Mouse (Mus musculus) common myeloid progenitor, adult 5-6 weeks (primary cell): ENCODE measurements around the gene Rabif. TPM values are rescaled to one million over a fixed set of nuclear protein-coding genes. Genes with fewer than 3 reads are reported as not detected.
"Not testable (repeated sequence)": the region's sequence is repeated elsewhere in the genome, so short reads cannot be mapped to it uniquely, and the experiment has no call there.

ENCODE experiments used
- ATAC-seq: replicated peaks from 2 replicates; pipeline ENCODE4 v1.8.0; 2016; ENCODE audit warnings: low read depth, mild to moderate bottlenecking, moderate TSS enrichment, inconsistent platforms; ENCODE audit not compliant: poor library complexity, severe bottlenecking
- total RNA-seq: library from RNA; stranded (forward); fragments of 200-1000, 187-1606 nt; gene quantifications from 2 replicates; pipeline ENCODE4 v1.2.3, GENCODE M21; 2017

The Rabif gene
- total RNA-seq, result 15.2 and 18.3 TPM in 2 replicates

DNA sequence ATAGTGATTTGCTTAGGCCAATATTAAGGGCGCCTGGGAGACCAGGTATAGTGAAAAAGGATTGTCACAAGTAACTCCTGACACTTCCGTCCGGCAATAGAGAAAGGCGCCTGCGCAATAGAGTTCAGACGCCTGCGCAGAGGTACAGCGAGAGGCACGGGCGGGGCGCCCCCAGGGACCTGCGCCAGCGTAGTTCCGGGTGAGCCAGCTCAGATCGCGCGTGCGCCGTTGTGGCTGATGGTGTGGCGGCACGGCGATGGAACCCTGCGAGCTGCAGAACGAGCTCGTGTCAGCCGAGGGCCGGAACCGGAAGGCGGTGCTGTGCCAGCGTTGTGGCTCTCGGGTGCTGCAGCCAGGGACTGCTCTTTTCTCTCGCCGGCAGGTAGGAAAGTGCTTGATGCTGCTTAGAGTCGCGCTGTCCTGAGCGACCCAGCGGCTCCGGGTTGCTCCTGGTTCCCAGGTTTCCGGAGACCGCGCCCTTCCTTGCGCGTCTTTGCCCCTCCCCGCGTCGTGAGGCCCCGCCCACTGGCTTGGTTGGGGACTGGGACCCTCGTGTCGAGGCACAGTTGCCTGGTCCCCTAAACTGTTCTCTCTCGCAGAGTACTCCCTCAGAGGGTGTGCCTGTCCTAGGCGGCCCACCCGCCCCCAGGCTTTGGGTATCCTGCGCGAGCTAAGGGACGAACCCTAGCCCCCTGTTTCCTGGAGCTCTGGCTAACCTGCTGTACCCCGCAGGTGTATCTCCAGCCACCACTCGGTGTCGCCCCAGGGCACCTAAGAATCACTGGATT is at the start of gene Rabif:
TSS of gene Rabif (plus strand) at position 221 of the 788 bp plus-strand sequence.
- ATAC-seq, result peak; percentile 95

DNA sequence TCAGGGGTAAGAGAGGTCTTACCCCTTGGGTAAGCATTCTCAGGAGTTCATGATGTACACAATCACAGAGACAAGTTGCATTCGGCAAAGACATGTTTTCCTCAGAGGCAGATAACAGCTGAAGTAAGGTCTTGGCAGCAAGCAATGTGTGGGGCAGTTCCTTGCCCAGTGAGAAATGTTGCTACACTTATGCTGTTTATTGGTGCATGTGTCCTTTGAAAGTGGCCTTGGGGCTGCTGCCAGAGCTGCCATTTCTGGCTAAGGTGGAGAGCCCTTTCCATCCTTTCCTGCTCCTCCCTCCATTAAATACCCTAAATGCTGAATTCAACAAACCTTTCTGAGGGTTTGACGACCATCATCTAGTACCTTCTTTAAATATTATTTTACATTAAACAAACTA is 49.0 kb upstream of the Rabif start:
- no peak for ATAC-seq

DNA sequence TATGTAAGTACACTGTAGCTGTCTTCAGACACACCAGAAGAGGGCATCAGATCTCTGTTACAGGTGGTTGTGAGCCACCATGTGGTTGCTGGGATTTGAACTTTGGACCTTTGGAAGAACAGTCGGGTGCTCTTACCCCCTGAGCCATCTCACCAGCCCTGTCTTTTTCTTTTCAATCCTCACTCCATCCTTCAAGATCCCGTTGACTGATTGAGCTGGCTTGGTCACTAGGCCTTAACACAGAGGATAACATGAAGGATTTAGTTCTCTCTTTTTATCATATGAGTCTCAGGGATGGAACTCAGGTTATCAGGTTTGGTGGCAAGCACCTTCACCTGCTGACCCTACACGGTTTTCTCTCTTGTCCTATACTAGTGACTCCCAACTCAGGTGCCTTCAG is 45.9 kb upstream of the Rabif start:
- ATAC-seq, result not testable (repeated sequence)

DNA sequence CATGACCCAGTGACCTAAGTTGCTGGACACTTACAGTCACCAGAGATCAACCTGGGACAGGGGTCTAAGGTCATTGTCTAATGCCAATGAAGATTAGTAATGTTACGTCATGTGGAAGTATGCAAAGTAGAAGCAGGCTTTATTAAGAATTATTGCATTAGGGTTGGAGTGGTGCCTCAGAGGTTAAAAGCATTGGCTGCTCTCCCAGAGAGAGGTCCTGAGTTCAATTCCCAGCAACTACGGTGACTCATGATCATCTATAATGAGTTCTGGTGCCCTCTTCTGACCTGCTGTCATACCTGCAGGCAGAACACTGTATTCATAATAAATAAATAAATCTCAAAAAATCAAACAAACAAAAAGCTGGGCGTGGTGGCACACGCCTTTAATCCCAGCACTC is 44.2 kb upstream of the Rabif start:
- no peak for ATAC-seq

DNA sequence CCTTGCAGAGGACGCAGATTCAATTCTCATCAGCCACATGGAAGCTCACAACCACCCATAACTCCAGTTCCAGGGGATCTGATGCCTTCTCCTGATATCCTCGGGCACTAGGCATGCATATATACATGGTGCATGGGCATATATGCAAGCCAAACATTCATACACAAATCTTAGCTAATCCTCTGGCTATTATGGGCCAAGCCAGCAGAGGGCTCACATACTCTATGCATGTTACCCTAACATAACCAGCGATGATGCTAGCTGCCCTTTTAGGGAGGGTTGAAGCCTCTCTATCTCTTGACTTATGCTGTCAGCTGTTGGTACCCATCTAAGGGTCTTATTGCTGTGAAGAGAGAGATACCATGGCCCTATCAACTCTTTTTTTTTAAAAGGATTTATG is 43.5 kb upstream of the Rabif start:
- ATAC-seq, result peak; percentile 70

DNA sequence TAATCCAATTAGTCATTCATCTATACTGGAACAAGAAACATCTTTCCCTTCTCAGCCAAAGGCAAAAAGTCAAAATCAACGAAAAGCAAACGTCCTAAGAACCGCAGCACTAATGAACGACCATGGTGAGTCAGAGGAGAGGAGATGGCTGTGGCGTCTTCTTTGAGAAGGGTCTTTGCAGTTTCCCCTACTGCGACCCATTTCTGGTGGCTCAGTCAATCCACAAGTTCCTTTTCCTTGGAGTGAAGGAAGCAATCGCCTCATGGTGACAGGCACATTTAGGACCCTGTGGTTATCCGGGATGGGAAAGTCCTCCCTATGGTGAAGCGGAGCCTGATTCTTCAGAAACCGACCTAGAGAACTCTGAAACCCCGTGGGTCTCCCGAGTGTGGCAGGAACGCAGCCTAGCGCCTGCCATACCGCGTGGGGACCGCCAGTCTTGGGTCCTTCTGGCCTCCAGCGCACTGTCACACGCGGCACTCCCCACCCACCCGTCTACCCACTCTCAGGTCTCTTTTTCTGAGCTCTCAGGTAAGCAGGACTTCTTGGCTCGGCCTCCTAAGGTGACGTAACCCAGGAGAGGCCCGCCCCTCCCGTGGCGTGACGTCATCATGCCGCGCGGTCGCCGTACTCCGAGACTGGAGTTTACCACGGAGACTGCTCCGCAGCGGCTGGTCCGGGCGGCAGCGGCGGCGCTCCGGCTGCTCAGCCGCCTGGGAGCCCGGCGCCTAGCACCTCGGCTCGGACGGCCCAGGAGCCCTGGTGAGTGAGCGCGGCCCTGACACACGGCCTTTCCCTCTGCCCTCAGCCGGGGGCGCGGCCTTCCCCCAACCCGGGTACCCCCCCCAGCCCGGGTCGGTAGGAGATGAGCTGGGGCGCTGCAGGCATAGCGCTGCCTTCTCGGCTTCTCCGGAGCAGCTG is 39.3 kb upstream of the Rabif start, which contains the start of gene Klhl12:
TSS of gene Klhl12 (plus strand) at position 628 of the 921 bp plus-strand sequence.
- peak; percentile 76 for ATAC-seq

DNA sequence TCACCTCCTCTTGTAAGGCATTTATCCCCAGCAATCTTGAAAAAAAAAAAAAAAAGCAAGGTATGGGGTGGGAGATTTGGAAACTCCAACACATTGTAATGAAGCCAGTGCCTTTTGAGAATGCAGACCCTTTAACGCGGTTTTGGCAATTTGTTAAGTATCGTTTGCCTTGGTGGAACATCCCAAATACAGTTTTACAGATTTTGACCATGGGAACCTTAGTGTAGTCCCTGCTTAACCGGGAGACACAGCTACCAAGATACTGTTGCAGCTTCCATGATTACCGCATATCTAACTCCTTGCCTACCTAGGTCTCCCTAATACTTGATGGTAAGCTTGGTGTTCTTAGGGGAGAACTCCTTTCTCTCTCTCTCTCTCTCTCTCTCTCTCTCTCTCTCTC is 38.4 kb upstream of the Rabif start:
- ATAC-seq, result no peak

DNA sequence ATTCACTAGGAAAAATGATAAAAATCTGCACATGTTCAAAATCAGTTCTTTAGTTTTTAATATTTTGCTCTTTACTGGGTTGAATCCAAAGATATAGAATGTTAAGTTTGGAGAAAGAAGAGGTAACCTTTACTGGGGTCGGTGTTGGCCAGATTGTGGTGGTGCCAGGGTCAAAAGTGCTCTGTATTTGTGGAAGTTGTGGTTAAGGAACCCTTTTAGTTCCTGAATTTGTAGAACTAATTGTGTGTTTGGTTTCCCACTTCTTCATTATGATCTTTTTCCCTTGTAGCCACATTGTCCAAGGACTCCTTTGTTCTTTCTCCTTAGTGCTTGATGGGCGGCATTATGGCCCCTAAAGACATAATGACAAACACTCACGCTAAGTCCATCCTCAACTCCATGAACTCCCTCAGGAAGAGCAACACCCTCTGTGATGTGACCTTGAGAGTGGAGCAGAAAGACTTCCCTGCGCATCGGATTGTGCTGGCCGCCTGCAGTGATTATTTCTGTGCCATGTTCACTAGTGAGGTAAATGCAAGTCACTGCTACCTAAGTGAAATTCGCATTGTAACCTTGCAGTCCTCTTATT is 36.2 kb upstream of the Rabif start:
- 0 out of 2 replicates have a peak, but pooled peaks have one; percentile 18 for ATAC-seq

DNA sequence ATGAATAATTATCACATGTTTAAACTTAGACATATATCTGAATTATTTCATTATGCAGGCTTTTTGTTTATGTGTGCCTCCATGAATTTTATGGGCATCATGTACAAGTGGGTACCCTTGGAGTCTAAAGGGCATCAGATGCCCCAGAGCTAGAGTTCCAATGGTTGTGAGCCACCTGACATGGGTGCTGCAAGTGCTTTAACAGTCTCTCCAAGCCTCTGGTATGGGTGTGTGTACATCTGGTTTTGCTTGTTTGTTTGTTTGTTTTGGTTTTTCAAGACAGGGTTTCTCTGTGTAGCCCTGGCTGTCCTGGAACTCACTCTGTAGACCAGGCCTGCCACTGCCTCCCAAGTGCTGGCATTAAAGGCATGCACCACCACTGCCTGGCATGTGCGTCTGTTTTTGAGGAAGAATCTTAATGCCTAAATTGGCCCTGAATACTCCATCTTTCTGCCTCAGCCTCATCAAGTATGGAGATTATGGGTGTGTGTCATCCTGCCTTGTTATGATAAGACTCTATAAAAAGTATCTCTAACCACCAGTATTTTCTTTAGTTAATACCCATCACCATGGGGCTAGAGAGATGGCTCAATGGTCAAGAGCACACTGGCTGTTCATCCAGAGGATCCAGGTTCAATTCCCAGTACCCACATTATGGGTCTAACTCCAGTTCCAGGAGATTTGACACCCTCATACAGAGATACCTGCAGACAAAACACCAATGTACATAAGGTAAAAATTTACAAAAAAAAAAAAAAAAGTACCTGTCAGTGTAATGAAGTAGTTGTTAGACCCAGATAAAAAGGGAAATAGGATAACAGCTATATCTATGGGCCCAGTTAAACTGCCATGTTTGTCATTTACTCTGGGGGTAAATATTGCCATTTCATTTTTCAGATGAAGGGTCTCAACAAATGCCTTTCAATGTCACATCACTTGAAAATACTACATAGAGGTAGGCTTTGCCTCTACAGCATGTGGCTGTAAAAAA is 33.9 kb upstream of the Rabif start:
- ATAC-seq, result no peak; the same call in 1 of the 2 replicates

DNA sequence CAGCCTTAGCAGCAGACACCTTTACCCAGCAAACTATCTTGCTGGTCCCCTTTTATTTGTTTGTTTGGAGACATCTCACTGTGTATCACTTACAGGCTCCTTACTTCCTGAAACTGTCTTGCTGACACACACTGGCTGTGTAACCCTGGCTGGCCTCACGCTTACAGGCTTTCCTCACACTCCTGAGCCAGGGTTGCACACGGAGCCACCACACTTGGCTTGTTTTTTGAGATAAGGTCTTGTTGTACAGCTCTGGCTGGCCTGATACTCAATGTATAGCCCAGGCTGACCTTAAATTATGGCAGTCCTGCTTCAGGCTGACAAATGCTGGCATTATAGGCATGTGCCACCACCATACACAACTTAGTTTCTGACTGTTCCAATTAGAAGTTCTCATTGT is 9.8 kb upstream of the Rabif start:
- no peak for ATAC-seq

DNA sequence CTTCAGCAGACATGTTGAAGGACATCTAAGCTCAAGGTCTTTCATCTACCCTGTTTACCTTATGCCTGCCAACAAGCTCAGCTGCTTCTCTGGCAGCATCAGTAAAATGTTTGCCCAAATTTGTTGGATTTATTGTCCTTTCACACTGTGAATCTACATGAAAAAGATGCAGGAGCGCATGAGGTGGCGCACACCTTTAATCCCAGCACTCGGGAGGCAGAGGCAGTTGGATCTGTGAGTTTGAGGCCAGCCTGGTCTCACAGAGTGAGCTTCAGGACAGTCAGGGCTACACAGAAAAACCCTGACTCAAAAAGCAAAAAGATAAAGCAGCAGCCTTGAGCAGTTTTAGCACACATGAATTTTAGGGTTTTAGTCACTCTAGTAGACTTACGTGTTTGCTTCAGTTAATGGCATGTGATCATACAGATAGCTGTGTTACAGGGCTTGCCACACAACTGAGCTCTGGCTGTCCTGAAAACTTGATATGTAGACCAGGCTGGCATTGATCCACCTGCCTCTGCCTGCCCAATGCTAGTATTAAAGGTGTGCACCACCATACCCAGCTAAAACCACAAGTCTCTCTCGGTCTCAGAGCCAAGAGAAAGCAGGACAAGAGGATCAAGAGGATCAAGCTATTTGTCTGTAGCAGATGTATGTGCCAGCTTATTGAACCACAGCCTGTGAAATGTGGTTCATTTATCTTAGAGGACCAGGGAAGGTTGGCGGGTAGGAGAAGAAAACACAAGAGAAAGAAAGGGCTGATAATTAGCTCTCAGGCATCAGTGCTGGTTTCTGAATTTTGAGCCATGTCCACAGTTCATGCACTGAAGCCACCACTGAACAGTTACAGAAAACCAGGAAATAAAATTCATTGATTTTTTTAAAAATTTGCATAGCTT is 3.3 kb upstream of the Rabif start:
- ATAC-seq, result peak; percentile 26

DNA sequence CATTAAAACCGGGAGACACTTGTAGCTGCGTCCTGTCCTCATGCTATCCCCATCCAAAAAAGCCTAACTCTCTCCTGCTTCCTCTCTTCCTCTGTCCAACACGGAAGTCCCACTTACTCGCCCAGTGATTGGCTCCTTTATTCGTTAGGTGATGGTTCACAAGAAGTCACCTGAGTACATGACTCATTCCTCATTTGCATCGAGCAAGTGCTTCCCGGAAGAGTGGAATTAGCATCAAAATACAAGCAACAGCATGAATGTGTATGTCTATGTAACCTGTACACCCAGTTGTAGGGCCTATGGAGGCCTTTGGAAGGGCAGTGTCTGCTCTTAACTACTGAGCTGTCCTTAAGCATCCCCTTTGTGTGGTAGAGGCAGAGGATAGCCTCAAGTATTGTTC is 2.2 kb upstream of the Rabif start:
- ATAC-seq, result no peak

DNA sequence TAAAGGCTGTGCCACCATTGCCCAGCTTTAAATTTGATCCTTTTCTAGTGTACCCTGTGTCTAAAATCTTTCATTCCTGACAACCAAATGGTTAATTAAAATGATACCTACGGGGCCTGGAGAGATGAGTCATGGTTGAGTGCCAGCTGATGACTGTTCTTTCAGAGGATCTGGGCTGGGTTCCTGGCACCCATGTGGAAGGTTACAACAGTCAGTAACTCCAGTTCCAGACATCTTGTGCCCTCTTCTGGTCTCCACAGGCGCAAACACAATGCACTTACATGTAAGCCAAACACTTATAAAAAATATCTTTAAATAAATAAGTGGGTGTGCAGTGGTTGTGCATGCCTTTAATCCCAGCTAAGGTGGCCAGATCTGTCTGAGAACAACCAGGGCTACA is 952 bp upstream of the Rabif start:
- ATAC-seq, result no peak

DNA sequence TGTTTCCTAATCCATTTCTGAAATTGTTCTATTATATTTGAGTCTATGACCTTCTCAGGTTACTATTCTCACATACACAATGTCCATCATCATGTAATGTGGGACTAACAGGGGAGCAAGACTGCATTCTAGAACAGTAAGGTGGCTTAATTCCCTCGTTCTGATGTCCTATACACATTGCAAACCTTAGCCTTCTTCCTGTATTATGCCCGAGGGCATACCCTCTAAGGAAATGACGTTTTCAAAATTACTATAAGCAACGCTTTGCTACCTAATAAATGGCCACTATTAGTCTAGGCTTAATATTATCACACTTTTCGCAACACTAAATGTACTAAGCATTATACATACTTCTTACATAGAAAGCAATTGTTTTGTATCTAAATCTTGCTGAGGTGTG is 492 bp upstream of the Rabif start:
- ATAC-seq, result 0 out of 2 replicates have a peak, but pooled peaks have one; percentile 10

DNA sequence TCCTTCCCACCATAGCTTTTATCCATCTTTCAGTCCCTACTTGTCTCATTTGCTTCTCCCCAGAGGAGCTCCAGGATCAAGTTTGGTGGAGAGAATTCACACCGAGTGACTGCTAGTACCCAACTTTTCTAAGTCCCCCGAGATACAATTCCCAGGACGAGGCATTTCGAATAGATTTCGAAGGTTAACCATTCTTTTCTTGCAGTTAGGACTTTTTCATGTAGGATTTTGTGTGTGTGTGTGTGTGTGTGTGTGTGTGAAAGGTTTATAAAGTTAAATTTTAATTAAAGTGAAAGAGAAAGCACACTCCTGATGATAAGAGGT is 730 bp downstream of the Rabif start:
- ATAC-seq, result no peak

DNA sequence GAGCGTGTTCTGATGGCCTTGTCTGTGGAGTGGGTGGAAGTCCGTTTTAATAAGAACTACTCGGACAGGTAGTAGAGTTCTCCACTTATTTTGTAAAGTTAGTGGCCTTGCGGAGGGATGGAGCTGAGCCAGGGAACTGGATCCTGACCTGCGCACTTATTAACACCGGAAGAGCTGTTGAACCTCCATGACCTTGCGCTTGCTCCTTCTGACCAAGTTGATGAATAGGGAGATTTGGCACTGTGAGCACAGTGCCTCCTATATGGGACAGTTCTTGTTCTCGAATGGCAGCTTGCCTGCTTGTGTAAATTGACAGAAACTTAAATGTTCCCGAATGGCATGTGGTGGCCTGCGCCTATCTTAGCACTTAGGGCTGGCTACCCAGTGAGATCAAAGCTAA is 1.5 kb downstream of the Rabif start:
- ATAC-seq, result no peak

DNA sequence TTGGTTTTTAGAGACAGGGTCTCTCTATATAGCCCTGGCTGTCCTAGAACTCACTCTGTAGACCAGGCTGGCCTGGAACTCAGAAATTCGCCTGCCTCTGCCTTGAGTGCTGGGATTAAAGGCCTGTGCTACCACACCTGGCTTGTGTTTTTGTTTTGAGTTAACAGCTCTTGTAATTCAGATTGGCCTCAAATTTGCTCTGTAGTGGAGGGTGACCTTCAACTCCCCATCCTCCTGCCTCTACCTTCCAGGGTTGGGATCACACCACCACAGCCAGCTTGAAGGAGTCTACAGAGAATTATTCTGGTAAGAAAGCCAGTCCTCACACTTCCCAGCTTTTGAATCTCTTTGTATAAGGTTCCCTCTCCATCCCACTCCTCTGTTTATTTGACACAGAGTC is 6.5 kb downstream of the Rabif start:
- ATAC-seq, result no peak

DNA sequence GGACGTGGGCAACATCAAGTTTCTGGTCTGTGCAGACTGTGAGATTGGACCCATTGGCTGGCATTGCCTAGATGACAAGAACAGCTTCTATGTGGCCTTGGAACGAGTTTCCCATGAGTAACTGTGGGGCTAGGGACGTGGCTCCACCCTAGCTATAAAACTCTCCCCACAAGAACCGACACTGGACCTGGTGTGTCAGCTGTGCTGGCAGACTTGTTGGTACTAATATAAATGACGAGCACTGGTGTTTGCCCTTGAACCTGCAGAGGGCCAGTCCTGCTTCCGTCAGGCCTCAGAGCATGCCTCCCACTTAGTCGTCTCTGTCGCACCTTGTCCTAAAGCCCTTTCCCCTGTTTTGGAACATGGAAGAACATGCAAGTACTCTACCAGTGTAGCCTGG is 11.8 kb downstream of the Rabif start:
- no peak for ATAC-seq

DNA sequence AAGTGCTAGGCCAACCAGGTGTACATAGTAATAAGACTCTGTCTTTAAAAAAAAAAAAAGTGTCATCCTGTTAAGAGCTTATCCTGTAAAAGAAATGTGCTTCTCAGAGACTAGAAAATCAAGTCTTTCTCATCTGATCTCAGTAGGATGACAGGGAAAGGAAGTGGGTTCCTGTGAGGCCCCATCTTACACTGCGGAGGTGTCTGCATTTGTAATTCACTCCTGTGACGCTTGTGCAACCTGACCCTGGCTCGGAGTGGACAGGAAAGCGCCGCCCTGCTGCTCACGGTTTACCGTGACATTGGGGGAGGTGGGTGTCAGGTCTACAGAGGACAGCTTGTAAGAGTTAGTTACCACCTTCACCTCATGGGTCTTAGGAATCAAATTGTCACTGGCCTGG is 15.6 kb downstream of the Rabif start:
- ATAC-seq, result peak; percentile 50; the same call in 1 of the 2 replicates
